23 mouse cellular contexts compared by ENCODE assay signal in genomic region chr2:38714324-38714723, GRCm38 (mm10). TPM values are rescaled to one million over a fixed set of nuclear protein-coding genes. Genes with fewer than 3 reads are reported as not detected.
DNase-seq lines count a peak whose midpoint lies in the region; ATAC-seq lines count a peak whose summit lies in the region.
"Had no signal": no experiment of that assay in that cellular context is flagged by ENCODE, and none has a peak within 500 bp of the region (broad histone marks: within the 10 kb centered on the region; RNA-seq: fewer than 3 reads in every experiment).

Nr5a1 (minus strand) TSS chr2:38714542.

- peak; percentile 81 for DNase-seq in ovary, postnatal 36 days (ENCODE audit: low spot score)
- no peak for DNase-seq in ovary, postnatal 10 days (ENCODE audit: low spot score)
- peak; percentile 81 for DNase-seq in adrenal gland, adult 8-10 months
- DNase-seq in adrenal gland, postnatal 4 days (ENCODE audit: low spot score in 2 of 2): peak in 1 of 2 experiments; percentile 70
- DNase-seq in cerebellum, adult 9-10 months: no peak
- DNase-seq: cerebellum, adult 11 months; cerebellum, postnatal 10 days; forebrain, postnatal 0 days; gastrocnemius, postnatal 14 days; heart, postnatal 14 days; kidney, adult 18-20 months; kidney, postnatal 36 days; lung, postnatal 36 days had no signal

- ATAC-seq in CD4-positive, CD25-positive, alpha-beta regulatory T cell, adult 4 months: no peak
- ATAC-seq in megakaryocyte-erythroid progenitor cell, adult 5-6 weeks (replicated peaks; ENCODE audit: low FRiP score, low TSS enrichment, poor library complexity, severe bottlenecking): no peak
- ATAC-seq: forebrain, postnatal 0 days had no signal

RNA-seq across cellular contexts. Expression of gene Nr5a1, which starts in this region (rescaled TPM):
- total RNA-seq in adrenal gland, adult 8-10 months (2022): 100 to 1,000 TPM; 272 to 809 (median 569) TPM
- total RNA-seq in adrenal gland, postnatal 4 days (2021): 100 to 1,000 TPM; 432 to 438 TPM
- not detected for polyA plus RNA-seq in CD4-positive, CD25-positive, alpha-beta regulatory T cell, adult 4 months (2017; shearing (Covaris generic))
- total RNA-seq in megakaryocyte-erythroid progenitor cell, adult 5-6 weeks (2014; fragmentation: Nextera tagmentation): not detected in 2 replicates
- not detected in 2 replicates for total RNA-seq in megakaryocyte-erythroid progenitor cell, adult 5-6 weeks (2017)
- total RNA-seq: common myeloid progenitor, adult 5-6 weeks; gastrocnemius, postnatal 14 days; granulocyte monocyte progenitor cell, adult 5-6 weeks; layer of hippocampus, postnatal 25 days; megakaryocyte, adult 5-6 weeks had no signal
- polyA plus RNA-seq: heart, embryonic 14.5 days; hindbrain, embryonic 15.5 days; limb, embryonic 13.5 days; neural tube, embryonic 14.5 days had no signal

Comparison
In these comparisons a context has a peak if more than half of its experiments do, and no peak if none do; other contexts are left out.
1. RNA of gene Nr5a1 (total RNA-seq): 272 to 809 TPM in adrenal gland, adult 8-10 months and 432 to 438 TPM in adrenal gland, postnatal 4 days; not detected in megakaryocyte-erythroid progenitor cell, adult 5-6 weeks; every median in the first group is over 100 times any median in the second.
2. DNase-seq: peak in ovary, postnatal 36 days (single experiment) and adrenal gland, adult 8-10 months (single experiment); none in ovary, postnatal 10 days (single experiment) and cerebellum, adult 9-10 months (single experiment).